Mouse (Mus musculus) natural killer cell, adult 2 months (primary cell): Measurements from ENCODE around the gene G430095P16Rik.

ENCODE experiments used
- DNase-seq, 2 experiments: peaks; one replicate each; pipeline ENCODE4 v3.0.0; 2022; ENCODE audit warnings: low spot score in 2 of 2

Gene G430095P16Rik

DNA sequence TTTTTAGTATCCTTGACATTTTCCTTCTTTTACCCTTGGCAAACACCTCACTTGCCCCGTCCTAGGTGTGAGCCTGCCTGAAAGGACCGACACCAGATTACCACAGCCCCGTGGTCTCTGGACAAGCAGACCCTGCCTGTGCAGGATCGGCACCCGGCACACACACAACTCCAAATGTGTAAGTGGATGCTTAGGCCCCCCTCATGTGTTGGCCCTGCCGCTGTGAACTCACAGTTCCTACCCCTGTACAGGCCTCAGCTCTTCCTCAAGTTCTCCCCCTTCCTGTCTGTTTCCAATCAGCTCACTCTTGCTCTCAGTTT, 317 bp upstream of the G430095P16Rik start:
- no peak for DNase-seq

DNA sequence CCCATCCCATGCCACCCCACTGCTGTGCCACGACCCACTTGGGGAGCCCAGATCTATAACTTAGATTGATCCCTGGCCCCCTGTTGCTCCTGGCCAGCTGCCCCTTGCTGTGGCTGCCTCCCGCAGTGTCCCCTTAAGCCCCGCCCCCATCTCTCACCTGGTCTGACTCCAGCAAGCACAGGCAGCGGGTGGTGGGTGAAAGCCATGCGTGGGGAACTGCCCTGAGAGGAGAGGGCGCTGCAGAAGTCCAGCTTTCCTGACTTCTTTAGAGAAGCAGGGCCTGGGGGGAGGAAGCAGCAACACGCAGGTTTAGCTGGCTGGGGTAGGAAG, 729 bp downstream of the G430095P16Rik start:
- DNase-seq = no peak

DNA sequence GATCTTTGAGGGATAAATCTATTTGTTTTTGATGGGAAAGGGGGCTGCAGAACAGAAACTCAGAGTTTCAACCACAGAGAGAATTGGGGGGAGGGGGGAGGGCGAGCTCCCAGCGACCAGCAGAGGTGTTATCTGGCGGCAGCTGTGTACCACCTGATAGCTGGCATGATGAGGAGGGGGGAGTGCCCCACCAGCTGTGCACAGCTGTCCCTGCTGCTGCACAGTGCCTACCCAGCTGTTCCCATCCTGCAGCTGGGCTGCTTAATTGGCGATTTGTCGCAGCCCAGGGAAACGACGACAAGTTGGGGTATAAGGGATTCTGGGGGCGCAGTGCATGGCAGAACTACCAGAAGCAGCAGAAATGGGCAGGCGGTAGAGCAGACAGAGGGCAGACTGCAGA, 1.9 kb downstream of the G430095P16Rik start:
- DNase-seq = no peak

DNA sequence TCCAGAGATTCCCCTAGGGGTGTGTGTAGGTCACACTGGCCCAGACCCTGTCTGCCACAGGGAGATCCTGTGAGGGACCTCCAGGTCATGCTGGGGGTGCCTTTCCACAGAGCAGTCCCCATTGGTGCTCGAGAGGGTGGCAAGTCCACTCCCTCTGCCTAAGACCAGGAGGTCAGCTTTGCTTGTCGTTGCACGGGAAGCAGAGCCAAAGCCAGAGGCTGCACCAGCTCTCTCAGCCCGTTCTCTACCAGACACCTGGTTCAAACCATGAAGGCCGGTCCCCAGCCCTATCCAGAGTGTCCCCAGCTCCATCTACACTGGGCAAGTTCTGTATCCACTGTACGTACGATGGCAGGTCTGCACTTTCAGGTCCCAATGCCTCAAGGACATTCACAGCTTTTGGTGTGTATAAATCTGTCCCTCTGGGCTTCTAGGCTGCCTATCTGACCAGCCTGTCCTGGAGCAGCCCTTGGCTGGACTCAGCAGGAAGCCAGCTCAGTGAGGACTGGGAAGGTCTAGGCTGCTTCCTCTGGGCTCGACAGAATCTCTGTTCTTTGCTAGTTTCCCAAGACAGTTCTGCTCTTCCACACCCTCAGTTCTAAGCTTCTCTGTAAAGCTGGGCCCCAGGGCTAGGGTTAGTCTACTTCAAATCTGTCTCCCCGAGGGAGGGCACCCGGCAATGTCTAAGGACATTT, 2.6 kb downstream of the G430095P16Rik start:
- DNase-seq = no peak

DNA sequence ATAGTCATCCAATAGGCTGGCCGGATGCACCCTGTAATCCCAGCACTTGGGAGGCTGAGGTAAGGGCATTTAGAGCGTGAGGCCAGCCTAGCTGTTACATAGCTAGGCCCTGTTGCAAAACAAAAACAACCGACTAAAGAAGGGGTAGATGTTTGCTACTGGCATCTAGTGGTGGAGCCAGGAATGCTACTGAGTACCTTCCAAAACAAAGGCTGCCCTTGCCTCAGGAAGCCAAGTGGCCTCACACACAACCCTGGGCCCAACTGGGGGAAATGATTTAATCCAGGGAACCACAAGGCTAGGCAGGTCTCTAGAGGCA, 3.1 kb downstream of the G430095P16Rik start:
- DNase-seq = no peak

DNA sequence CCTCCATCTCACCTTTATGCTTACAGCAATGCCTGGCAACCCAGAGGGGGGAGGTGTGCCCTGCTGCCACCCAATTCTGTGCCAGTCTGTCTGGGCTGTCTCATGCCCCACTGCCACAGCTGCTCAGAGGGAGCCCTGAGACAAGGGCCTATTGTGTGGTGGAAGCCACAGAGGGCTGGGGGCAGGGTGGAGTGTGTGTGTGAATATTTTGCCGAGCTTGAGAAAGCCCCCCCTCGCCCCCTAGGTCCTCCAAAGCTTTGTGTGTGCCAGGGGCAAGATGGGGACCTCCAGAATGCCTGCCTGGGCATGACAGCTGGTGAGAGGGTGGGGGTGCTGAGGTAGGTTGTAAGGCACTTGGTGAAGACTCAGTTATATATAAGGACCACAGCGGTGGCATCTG, 5.7 kb downstream of the G430095P16Rik start:
- DNase-seq = no peak

DNA sequence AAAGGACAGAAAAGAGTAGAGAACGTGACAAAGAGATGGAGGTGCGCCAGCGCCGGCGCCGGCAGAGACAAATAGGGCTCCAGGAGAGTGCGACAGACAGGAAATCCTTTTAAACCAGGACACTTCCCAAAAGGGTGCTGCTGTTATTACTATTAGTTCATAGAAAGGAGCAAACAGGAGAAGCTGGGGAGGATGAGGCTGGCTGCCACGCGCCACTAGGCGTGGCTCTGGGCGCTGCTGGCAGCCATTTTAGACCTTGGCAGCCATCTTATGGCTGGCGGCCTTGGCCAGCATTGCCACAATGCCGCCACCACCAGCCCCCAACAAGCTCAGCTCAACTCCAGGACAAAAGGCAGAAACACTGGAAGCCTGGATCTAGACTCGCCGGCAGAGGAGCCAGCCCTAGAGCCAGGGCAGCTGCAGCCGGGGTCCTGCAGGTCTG, 7.1 kb downstream of the G430095P16Rik start:
- no peak for DNase-seq

DNA sequence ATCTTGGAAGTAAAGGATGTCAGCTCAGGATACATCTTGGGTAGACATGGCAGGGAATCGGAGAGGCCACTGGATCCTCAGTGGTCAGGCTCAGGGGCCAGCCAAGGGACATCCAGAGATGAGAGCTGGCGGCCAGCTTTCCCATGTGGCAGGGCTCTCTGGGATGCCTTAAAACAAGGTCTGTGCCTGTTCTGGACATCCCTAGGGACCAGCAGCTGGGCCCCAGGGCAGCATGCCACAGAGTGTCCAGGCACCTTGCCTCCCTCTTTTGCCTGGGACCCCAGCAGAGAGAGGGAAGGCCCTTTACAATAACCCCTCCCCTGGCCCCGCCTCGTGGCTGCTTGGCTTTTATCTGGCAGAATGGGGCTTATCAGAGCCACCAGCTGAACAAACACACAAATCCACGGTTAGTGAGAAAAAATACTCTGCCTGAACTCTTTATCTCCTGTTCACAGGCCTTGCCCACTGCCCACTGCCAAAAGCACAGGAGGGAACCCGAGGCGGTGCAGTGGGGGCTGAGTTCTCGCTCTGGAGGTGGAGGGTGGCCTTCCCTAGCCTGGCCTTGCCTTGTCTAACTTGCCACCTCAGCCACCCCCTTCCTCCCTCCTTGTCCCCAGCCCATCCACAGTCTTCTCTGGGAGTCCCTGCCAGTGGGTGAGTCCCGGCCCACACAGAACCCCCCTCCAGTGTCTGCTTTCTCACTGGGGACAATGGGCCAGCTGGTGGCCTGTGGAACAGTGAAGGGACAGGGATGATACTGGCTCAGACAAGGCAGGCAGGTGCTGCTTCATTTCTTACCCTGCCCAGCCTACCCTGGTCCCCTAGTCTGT, 7.9 kb downstream of the G430095P16Rik start:
- no peak for DNase-seq

DNA sequence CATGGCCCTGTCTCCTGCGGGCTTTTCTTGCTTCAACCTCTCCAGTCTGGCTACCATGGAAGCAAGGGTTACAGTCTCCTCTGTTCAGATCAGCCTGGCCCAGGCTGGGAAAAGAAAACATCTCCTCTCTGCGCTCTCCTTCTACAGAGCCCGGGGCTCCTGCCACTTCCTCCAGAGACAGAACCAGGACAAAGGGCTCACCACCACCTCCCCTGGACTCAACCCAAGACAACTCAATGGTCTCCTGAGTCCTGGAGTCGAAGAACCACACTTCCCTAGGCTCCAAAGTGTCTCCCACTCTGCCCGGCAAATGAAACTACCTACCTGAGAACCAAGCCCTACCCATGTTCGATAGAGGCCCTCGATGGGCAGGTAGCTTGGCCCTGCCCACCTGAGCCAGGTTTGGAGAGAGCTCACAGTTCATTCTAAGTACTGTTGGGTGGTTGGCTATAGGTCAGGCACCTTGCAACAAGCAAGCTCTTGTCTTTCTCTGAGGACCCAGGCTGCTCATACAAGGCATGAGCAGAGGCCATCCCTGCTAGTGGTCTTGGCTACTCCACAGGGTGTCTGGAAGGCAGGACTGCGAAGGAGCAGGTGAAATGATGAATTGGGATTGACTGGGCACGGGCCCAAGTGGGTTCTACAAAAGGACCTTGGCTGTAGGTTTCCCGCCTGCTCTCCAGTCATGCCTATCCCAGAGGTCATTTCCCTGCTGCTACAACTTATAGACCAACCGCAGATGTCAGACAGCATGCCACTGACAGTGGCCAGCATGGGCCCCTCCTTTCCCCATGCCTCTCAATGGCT, 8.8 kb downstream of the G430095P16Rik start:
- no peak for DNase-seq

DNA sequence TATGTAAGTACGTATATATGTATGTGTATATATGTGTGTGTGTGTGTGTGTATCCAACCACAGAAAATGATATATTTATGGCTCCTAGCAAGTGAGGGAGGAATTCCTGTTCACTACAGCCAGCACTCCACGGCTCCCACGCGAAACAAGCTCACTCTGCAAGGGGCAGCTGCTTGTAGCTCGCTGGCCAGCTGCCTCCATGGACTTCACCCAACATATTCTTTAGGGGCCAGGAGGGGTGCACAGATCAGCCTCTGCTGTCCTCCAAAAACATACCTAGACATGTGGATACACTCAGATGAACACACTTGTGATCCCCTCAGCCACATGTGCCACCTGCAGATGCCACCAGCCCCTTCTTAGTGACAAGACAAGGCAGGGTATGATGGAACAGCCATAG, 9.7 kb downstream of the G430095P16Rik start:
- no peak for DNase-seq

DNA sequence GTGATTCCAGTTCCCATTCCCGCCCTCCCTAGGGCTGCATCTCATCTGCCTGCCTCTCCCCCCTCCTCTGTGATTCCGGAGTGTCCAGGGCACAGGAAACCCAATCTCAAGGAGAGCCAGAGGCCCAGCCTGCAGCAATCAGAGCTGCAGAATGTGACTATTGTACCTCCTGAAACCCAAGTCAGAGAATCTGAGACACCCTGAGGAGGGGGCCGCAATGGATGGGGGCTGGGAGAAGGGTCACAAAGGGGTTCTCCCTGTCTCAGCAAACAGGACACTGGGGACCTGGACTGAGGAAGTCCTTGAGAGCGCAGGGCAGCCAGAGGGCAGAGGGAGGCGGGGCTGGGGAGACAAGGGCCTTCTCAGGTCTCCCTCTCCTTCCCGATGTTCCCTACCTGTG, 10.2 kb downstream of the G430095P16Rik start:
- no peak for DNase-seq

DNA sequence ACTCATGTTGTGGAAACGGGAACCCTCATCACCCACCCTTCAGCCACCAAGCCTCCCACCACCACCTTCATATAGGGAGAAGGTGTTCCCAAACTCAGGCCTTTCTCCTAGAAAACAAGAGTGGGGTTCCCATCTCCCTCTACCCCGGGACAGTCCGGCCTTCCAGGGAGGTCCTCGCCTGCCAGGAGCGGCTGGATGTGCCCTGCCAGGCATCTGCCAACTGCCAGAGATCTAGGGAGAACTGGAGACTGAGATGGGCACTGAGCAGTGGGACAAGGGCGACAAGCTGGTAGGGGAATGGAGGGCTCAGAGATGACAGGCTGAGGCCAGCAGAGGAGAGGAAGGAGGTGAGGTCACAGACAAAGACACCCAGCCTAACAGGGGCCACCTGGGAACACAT, 11.2 kb downstream of the G430095P16Rik start:
- DNase-seq = no peak

DNA sequence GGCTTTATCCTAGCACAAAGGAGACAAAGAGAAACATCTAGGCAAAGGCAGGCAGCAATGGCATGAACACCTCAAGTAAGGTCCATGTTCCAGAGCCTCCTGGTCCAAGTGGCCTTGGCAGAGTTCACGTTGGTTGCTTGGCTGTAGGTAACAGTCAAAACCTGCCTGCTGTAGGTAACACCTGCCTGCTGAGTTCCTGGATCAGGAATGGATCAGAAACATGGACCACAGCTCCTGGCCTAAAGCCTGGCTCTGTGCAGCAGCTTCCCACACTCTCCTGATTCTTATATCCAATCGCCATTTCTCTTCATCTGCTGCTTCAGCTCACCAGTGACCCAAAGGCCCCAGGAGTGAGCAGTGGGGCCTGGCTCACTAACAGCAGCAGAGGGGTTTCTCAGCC, 11.9 kb downstream of the G430095P16Rik start:
- DNase-seq = no peak

DNA sequence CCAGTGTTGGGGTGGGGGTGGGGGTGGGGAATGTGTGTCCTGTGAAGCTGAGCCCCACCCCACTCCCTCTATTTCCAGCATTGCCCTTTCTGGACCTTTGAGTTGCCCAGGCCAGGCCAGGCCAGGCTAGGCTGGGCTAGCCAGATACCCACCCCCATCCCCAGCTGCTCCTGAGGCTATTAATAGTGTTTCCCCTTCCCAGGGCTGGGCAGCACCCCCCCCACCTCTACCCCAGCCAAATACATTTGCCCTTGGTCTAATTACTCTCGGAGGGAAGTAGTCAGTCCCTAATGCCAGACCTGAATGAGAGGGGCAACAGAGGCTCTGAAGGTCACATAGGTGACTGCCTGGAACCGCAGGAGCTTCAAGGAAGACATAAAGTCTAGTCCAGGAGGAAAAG, 12.8 kb downstream of the G430095P16Rik start:
- no peak for DNase-seq

DNA sequence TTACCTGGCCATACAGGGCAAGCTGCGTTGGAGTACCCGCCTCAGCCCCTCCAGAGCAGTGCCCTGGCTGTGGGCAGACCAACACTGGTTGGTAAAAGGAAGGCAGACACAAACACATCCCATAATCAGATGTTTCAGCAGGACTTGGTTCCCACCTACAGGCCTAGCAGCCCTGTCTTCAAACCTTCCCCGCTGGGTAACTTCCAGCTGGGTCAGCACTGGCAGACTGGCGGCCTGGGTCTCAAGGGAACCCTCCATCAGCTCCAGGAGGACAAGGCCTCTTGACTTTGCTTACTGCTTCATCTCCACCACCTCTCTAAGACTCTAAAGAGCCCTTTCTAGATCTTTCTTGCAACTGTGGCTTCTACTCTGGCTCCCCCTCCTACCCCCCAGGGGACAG, 13.7 kb downstream of the G430095P16Rik start:
- no peak for DNase-seq

DNA sequence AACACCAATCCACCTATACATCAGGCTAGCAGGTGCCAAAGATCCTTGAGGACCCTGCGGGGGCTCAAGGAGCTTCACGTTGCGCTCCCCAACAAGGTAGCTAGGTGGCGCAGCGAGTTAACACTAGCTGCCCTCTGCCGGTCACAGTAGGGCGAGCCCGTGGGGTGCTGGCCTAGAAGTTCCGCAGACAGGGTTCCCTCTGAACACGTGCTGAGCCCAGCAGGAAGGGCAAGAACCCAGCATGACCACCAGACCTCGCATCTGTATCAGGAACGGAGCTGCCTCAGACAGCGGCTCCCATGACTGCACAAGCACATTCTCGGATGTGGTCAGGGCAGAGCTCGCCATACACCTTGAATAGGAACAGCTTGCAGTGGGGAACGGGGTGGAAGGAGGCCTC, 14.8 kb downstream of the G430095P16Rik start:
- DNase-seq = peak; percentile 68 to 82

DNA sequence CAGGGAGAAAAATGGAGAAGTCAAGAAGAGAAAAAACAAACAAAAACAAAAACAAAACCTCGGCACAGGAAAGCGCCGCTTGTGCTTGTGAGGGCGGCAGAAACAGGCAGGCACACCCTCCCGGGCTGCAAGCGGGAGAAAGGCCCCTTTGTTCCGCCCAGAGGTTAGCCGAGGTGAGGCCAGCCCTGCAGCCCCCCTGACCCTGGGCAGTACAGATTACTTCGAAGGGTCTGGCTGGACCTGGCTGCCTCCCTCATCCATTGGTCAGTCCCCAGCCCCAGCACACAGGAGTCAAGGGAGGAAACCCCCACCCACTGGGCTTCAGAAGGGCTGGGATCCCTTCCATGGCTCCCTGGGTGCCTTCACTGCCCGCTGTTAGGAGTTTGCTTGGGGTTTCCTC, 15.5 kb downstream of the G430095P16Rik start:
- no peak for DNase-seq

DNA sequence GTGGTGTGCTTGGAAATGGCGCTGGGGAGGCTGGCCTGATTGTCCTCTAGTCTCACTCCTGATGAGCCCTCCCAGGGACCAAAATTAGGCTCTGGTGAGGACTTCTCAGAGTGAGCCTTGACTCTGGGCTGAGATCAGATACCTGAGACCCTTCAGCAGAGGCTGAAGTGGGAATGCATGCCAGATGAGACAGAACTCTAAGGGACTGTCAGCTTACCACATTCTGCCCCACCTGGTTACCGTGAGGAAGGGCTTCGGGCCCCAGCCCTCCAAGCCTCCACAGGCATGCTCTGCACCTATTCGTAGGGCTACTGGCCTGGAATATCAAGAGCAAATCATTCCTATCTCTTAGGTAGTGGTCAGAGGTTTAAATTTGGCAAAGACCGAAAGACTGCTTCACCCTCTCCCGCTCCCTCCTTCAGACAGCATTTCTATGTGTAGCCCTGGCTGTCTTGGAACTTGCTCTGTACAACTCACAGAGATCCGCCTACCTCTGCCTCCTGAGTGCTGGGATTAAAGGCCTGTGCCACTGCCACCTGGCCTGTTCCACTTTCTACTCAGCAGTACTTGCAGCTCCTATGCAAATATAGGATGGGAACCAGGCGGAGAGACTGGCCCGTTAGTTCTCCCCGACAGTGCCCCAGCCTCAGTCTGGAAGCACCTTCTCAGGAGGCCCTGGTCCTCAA, 16.1 kb downstream of the G430095P16Rik start:
- DNase-seq = no peak

DNA sequence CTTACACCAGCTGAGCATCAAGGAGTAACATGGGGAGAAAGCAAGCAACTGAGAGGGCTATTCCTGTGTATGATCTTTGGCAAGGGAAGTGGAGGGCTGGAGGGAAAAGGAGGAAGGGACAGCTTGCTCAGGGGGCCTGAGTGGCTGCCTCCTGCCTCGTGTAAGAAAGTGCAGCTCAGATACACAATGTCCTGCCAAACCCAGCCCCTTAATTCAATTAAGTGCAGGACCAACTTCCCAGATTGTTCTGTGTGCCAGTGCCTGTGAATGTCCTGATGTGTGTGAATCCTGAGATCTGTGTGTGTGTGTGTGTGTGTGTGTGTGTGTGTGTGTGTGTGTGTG, 16.6 kb downstream of the G430095P16Rik start:
- no peak for DNase-seq

DNA sequence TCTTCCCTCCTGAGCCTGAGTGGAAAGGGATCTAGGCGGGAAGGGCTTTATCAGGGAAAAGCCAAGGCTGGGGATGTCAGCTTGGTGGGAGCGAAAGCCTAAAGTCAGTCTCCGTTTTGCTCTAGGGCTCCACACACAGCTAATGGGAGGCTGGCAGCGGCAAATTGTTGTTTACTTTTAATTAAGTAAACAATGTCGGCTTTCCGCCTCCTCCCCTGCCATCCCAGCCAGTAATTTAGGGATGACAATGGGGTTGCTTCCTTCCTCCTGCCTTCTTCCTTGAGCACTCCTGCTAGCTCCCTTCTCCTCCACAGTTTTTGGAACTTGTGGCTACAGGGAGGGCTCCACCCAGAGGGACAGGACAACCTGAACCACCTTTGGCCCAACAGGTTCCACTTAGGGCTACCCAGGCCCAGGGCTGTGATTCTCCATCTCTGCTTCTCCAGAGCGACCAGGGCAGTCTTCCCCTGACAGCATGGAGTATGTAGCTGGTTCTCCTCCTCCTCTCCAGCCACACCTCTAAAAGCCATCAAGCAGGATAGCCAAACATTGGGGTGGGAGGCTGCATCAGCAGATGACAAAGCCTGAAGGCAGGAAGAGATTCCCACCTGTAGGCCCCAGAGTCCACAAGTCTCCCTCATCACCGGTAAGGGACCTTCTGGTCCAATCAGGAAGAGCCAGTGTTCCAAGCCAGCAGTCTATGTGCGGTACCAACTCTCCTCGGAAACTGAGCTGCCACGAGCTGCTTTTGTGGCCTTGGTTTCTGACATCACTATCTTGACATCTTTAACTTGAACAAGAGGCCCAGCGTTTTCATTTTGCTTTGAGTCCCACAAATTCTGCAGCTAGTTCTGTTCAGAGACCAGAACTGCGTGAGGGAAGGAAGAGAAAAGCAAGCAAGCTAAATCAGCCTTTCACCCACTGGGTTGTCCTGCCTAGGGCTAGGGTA, 18.4 kb downstream of the G430095P16Rik start:
- no peak for DNase-seq
